Mouse (Mus musculus): ENCODE results near the gene Padi3.

DNA sequence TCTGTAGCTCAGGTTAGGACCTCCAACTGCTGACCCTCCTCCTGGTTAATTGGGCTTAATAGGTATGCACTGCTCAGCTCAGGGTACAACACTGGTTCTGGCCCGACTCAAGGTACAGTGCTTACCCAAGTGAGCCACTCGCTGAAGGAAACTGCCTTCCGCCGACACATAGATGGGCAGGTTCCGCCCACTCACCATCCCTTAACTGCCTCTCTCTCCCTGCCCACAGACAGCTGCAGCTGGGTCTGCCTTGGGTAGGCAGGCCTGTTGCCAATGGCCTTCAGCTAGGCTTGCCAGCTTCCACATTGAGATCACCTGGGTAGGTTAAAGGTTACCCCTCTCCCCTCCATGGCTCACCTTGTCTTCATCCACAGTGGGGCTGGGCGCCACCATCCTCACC lies 69.0 kb downstream of the Padi3 start:
- no peak for TF ChIP-seq GATA1 (IDR thresholded peaks at IDR 0.05; ENCODE audit: low read length)
- TF ChIP-seq TAL1 (IDR thresholded peaks at IDR 0.05; ENCODE audit: low read length) = no peak

Data from erythroblast, embryonic 14.5 days (primary cell).